Mouse (Mus musculus): ENCODE results near the gene Card14.
A peak's percentile ranks its signal among the peaks of the same experiment; 100 is the strongest.

Gene Card14

DNA sequence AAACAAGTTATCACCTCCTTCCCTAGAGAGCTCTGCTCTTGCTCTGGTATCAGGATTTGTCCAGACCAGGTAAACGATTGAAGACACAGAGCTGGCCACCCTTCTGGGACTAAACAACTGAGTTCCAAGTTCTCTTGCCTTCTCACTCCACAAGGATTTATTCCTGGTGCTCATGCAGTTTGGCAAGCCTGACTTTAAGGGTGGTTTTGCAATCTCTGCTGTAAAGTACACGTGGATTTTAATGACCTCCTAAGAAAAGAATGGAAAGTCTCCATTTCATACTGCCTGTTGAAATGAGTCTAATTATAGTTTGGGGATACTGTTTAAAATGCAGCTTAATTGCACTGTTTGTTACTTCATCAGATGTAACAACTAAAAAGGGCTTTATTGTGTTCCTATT, 6.6 kb upstream of the Card14 start:
- DNase-seq (ENCODE audit: low read depth, low spot score), result no peak

DNA sequence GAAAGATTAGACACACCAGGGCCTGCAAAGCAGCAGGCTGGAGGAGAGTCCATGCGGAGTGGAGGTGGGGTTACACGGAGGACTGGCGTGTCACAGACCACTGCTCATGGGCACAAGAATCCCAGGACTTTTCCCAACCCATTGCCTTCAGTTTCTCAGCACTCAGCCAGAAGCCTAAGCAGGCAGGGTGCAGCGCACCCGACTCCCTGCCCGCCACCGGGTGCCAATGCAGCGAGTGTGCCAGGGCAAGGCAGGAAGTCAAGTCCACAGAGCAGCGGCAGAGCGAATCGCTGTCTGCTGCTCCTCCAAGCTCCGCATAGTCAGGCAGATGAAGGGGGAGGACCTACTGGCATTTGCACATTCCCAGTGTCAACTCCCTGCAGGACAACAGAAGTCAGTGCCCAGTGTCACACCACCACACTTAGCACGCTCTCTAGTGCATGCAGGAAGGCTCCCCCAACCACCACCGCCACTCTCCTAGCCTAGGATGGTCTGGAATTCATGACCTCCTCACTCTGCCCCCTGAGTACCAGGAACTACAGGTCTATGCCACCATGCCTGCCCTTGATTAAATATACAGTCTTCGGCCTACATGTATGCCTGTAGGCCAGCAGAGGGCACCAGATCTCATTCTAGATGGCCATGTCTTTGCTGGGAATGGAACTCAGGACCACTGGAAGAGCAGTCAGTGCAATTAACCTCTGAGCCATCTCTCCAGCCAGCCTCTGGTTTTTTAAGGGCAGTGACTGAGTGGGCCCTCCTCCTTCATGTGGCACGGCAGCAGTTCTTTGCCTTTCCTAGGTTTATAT, 2.5 kb upstream of the Card14 start:
- peak; percentile 31 for DNase-seq (ENCODE audit: low read depth, low spot score)

- DNase-seq (ENCODE audit: low read depth, low spot score), result no peak
These were observed 558 bp upstream of the Card14 start for GRCm38 (mm10) chr11:119306762-119307657.

DNA sequence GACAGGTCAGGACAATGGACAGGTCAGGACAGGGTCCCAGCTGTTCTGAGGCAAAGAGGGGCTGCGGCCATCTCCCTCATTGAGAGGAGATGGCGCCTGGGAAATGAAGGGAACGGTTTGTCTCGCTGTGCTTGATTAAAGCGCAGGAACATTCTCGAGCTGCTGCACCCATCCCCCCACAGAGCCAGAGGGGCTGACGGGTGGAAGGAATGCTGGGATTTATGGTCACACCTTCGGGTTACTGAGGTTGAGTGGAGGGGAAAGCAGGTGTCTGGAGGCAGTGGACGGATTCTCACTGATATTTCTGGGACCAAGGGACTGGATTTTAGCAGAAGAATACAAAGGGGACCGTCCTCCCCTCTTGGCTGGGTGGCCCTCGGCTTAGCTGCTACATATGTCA, 348 bp downstream of the Card14 start:
- no peak for DNase-seq (ENCODE audit: low read depth, low spot score)

GRCm38 (mm10) chr11:119310621-119311020, 3.1 kb downstream of the Card14 start:
- DNase-seq (ENCODE audit: low read depth, low spot score), result no peak

DNA sequence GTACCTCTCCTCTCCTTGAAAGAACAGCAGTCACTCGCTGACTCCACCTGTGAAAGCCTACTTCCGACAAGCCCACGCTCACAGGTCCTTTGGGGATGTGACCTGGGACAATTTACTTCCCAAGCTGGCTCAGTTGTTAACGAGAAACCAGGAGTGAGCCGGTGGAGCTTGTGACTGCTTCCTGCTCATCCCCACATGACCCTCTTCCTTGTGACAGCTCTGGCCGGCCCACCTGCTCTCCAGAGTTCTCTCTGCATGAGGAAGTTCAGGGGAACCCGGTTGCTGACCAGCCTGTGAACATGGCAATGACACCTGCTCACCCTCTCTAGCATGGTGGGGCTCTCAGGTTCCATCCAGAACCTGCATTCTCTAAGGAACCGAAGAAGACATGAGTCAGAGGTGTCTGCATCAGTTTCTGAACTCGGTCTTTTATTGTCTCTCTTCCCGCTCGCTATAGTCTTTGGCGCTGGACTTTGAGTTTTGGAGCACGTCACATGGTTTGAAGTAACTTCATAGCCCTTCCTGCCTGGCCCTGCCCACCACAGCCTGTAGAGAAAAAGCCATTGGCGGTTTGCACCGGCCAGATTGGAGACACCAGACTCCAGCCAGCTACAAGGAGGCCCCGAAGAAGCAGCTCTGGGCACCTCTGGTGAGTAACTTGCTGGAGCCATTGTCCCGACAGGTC, 6.8 kb downstream of the Card14 start:
- DNase-seq (ENCODE audit: low read depth, low spot score), result no peak

GRCm38 (mm10) chr11:119316720-119317119, 9.2 kb downstream of the Card14 start:
- DNase-seq (ENCODE audit: low read depth, low spot score), result no peak

- no peak for DNase-seq (ENCODE audit: low read depth, low spot score)
These were observed 15.0 kb downstream of the Card14 start for GRCm38 (mm10) chr11:119322521-119322920.

DNA sequence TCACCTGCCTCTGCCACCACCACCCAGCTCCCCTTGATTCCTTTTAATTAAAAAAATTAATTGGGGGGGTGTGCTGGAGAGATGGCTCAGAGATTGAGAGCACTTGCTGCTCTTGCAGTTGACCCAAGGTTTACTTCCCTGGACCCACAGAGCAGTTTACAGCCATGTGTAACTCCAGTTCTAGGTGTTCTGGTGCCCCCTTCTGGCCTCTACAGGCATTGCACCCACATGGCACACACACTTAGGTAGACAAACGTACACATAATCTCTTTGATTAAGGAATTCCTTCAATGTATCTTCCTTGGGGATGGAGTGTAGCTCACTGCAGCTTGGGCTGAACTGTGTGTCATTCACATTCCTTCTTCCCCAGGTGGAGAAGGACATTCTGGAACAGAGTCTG, 17.5 kb downstream of the Card14 start:
- DNase-seq (ENCODE audit: low read depth, low spot score), result no peak

DNA sequence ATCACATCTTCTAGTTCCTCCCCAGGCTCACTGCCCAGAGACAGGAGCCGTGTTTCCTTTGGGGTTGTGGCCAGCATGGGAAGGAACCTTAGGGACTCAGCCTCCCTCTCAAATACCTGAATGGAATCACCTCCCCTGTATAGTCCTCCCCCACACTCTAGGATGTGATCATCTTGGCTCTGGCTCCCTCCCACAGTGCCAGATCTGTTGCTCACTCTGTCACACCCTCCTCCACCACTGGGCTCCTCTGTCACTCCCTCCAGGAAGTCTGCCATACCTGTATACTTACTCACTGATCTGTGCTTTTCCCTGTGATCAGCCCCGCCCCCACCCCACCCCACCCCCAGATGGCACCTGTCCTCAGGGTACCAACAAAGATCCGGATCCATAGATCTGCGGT, 23.0 kb downstream of the Card14 start:
- no peak for DNase-seq (ENCODE audit: low read depth, low spot score)

DNA sequence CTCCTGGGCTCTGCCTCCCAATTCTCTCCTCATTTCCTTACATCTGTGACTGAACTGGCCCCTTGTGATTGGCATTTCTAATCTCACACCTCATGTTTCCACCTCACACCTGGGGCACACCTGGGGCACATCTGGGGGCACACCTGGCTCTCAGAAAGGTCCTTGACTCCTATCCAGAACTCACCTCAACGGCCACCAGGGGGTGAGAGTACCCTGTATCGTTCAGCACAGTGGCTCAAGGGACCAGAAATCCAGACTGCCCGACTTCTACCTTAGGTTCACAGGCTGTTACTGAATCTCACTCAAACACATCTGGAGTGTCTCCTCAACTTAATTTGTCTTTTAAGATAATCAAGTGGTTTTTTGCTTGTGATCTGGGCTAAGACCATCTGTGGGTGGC, 24.4 kb downstream of the Card14 start:
- no peak for DNase-seq (ENCODE audit: low read depth, low spot score)

DNA sequence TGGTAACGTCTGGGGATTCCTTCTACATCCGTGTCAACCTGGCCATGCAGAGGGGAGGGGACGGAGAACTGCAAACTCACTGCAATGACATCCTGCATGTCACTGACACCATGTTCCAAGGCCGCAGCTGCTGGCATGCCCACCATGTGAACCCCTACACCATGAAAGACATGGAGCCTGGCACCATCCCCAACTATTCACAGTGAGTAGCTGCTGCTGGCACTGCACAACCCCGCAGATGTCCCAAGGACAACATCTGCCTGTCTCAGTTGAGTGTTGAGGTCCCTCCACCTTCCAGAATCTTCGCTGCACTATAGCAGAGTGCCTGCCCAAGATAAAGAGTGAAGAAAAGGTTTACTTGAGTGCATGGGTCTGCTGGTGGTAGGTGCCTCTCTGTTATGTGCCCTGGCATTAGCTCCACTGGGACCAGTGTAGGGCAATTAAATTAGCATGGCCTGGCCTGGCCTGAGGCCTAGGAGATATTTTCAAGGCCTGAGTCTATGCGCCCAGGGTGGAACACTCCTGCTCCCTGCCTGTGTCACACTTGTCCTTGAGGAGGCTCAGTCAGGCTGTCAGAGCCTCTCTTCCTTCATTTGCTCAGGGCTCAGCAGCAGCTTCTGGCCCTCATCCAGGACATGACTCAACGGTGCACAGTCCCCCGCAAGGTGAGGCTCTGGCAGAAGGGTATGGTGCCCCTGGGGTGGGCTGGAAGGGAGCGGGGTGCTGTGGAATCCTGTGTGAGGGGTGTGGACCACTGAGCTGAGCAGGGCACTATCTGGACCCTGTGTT, 30.9 kb downstream of the Card14 start:
- DNase-seq (ENCODE audit: low read depth, low spot score), result no peak

DNA sequence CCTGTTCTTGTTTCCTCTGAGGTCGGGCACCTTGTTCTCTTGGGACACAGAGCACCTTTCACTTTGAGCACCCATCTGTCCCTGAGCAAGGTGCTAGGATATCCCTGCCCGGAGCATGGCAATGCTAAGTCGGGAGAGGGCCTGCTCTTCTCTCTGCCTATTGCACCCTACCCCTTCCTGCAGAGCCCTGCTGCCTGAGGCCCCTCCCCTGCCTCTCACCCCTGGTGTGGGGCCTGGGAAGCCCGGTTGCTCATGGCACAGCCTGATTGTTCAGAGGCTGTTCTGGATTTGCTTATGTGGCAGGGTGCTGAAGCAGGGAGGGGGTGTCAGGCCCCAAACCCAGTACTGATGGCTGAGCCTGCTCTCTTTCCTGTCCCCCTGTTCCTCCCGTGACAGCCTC, 31.6 kb downstream of the Card14 start:
- no peak for DNase-seq (ENCODE audit: low read depth, low spot score)

DNA sequence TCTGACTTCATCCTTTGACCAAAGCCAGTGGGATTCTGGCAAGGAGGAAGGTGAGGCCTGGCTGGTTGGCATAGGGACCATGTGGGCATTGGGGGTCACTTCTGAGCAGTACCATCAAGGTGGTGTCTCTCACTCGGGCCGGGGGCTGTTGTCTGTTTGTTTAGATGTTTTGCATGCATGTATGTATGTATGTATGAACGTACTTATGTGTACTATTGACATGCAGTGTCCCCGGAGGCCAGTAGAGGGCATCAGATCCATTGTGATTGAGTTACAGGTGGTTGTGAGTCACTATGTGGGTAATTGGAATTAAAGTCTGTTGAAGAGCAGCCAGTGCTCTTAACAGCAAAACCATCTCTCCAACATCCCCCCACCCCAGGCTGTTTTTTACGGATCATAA, 32.1 kb downstream of the Card14 start:
- DNase-seq (ENCODE audit: low read depth, low spot score), result peak; percentile 77

GRCm38 (mm10) chr11:119344178-119344577, 36.6 kb downstream of the Card14 start:
- no peak for DNase-seq (ENCODE audit: low read depth, low spot score)

- no peak for DNase-seq (ENCODE audit: low read depth, low spot score)
These were observed 37.3 kb downstream of the Card14 start for GRCm38 (mm10) chr11:119344865-119345264.

GRCm38 (mm10) chr11:119347125-119347524, 39.6 kb downstream of the Card14 start:
- DNase-seq (ENCODE audit: low read depth, low spot score), result no peak

GRCm38 (mm10) chr11:119352113-119352512, 44.5 kb downstream of the Card14 start:
- DNase-seq (ENCODE audit: low read depth, low spot score), result no peak

DNA sequence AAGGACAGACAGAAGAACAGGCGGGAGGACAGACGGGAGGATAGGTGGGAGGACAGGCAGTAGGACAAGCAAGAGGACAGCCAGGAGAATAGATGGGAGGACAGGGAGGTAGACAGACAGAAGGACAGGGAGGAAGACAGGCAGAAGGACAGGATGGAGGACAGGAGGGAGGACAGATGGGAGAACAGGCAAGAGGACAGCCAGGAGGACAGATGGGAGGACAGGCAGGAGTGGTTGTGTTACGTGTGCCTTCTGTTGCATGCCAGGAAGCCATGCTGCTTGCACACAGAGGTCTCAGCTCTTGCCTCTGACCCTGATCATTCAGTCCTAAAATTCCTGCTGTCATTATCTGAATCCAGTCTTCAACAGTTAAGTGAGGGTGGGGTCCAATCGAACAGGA, 46.4 kb downstream of the Card14 start:
- no peak for DNase-seq (ENCODE audit: low read depth, low spot score)

DNA sequence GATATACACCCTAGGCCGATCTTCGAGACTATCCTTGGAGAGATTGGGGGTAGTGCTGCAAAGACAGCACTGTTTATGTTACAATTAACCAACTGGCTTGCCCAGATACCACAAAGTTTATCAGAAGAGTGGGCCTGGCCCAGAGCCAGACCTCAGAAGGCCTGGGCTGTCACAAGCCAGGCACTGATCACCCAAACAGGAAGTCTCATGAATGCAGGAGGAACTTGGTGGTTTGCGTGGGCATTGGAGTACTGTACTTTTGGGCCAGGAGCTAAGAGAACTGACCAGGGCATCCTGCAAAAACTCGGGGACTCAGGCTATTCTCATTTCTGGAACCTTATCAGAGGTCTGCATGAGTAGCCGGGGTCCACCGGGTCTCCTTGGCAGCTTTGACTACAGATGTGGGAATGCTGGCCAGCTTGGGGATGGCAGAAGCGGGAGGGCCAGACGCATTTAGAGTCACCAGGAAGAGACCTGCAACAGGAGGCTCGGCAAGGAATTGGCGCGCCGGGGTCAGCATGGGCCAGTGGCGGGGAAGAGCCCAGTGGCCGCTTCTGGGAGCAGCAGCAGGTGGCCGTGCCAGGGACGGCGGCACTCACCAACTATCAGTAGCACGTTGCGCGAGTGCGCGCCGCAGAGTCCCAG, 47.4 kb downstream of the Card14 start:
- DNase-seq (ENCODE audit: low read depth, low spot score), result no peak
